Mouse (Mus musculus) embryo, embryonic 9.5 days (tissue): ENCODE data around the gene Krt82.

ENCODE experiments used
- DNase-seq: peaks from one replicate; pipeline ENCODE4 v3.0.0-alpha.2; 2017; ENCODE audit errors: extremely low spot score

The Krt82 gene

DNA sequence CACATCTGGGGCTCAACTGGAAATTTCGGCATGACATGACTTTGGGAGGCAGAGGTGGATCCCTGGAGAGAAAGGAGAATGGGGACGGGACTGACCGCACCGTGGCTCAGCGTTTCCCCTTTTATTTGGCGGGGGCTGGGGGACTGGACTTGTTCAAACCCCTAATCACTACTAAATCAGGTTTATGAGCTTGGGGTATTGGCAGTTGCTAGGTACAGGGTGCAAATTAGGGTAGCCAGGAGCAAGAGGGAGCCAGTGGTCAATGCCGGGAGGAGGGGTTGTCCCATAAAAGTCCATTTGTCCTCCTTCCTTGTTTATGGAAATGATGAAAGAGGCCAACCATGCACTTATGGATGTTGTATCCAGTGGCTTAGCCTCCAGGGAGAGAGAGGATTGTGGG, at the start of gene Krt82:
TSS of gene Krt82 (minus strand) at position 101 of the 400 bp plus-strand sequence.
- DNase-seq, result no peak

DNA sequence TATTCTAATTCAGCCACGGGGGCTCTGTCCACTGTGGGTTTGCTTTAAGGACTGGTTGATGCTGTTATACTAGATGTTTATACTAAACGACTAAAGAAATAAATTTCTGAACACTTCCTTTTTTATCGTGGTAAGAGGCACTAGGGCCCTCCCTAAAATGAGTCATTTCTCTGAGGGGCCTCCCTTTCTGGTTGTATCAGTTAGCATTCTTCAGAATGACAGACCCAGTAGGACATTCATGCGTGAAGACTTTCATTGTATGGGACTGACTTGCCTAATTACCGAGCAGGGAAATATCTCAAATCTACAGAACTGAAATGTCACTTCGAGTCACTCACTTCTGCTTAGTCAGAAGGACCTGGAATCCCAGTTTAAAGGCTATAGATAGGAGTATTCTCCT, 48.7 kb upstream of the Krt82 start:
- DNase-seq, result no peak

DNA sequence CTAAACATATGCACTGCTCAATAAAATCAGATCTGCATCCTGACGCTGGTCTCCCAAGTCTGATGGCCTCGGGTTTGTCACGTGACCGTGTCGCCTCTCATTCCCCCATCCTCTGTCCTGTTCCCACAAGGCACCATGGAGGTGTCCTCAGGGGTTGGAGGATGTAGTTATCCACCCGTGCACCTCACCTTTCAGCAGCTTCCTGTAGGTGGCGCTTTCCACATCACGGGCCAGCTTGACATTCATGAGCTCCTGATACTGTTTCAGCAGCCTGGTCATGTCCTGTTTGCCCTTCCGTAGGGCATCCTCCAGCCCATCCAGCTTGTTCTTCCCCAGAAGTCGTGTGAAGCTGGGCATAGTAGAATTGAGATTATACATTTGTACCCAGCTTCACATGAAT, 37.7 kb upstream of the Krt82 start:
- DNase-seq, result no peak

DNA sequence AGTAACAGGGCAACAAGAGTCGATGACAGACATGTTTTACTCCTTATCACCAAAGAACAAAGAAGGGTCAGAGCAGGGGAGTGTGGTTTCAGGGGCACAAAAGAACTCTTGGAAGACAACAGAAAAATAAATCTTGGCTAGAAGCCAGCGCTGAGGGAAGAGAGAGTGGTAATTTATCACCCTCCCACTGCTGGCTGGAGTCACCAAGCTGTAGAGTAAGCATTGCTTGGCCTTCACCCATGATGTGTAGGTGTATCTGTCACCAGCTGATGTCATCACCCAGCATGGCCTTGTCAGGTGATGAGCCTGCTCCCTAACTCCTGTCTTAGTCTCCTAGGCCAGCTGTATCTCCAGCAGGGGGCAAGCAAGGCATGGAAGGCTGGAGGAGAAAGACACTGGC, 34.0 kb upstream of the Krt82 start:
- DNase-seq, result no peak

DNA sequence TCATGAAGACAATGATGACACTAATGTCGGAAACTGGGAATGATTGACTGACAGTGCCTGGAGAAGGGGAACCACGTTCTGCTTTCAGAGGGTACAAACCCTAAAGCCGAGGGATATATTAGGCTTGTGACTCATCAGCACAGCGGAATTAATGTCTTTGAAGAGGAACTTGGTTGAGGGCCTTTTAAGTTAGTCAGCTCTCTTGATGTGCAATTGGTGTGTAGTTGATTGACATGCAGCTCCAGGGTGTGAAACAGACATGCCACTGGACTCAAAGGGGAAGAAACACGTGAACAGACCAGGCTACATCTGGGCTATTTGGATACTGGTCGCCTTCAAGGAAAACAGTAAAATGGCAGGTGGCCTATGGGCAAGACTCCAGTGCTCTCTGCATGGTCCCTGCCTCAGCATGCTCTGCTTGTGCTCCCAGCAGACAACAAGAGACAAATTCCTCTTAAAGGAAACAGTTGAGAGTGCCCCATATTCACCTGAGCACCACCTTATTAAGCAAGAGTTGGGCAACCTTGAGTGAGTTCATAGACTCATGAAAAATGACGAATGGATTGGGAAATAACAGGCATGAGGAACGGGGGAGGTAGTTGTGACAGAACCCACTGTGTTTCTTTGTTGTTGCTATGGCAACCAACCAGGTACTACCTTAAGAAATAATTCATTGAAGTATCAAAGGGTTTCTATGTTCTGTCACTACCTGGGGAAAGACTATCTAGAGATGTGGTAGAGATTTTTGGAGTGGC, 32.9 kb upstream of the Krt82 start:
- no peak for DNase-seq

DNA sequence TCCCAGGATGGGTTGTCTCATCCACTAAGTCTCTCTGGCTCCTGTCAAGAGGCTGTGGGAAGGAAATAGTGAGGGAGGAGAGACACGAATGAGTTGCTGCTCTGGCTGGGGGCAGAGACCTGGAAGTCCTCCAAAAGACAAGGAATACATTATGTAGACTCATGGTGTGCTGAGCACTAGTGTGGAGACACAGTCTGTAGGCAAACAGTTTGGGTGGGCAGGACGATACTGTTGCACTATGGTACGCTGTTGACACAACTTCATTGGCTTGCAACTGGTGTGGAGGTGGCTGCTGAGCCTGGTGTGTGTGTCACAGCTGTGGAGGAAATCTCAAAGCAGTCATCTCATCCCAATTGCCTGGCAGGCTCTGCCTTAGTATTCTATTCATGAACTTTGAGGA, 31.2 kb upstream of the Krt82 start:
- no peak for DNase-seq

DNA sequence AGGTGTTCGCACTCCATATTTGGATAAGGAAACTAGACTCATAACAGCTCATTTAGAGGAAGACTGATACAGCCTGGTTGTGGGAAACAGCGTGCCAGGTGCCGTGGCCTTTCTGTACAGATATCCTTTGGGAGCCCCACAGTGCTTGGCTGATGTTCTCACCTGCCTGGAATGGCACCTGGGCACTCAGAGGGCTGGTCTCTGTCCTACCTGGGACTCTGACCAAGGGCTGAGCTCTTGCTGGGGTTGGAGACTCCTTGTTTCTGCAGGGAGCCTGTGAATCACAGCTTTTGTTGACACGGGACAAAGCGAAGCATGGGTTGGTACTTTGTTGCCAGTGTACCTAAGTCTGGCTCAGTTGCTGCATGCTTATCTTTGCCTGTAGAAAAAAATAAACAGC, 25.0 kb upstream of the Krt82 start:
- no peak for DNase-seq

DNA sequence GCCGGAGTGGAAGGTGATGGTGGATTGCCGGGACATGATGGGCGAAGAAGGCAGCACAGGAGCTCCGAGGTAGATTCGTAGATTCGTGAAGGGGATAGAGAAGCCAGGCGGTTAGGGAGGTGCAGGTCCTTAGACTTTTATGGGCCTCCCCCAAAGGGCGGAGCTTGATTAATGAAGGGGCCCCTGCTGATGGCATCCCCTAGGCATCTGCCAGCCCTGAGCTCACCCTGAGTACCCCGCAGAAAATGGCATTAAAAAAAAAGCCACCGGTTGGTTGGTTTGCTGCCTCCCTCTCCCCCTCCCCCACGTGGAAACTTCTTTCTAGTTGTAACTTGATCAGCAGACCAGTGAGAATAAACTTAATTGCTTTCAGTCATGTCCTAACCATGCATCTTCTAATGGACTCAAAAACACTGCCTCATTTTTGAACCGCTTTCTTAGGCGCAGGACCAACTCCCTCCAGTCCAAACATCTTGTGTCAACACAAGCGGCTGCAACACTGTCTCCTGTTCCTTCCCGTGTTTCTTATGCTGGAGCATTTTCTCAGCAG, 23.4 kb upstream of the Krt82 start, which contains the start of gene Krt75:
TSS of gene Krt75 (minus strand) at position 109 of the 550 bp plus-strand sequence.
- no peak for DNase-seq

DNA sequence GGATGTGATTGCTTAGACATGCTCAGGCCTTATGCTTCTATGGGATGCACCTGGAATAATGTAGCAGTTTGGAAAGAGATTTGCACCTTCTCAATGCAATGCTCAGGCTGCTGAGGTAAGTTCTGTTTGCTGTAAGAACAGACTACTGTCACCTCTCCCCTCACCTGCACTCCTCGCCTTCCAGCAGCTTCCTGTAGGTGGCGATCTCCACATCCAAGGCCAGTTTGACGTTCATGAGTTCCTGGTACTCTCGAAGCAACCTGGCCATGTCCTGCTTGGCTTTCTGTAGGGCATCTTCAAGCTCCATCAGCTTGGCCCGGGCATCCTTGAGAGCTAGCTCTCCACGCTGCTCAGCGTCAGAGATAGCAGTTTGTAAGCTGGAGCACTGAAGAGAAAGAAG, 17.3 kb upstream of the Krt82 start:
- DNase-seq, result no peak

DNA sequence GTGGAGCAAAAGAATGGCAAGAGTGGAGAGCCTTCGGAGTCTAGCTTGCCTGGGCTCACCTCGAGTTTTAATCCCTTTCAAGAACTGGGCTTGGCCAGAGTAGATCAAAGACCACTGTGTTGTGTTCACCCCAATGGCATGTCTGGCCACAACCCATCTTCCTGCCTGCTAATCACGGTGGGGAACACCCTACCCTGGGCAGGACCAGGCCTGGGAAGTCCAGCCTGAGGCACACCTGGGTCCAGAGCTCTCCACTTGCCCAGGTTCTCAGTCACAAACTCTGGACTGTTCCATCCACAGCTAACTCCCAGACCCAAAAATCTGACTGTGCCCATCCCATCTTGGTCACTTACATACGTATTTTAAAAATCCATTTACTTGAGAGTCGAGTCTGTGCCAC, 12.4 kb upstream of the Krt82 start, which contains the start of gene Krt90:
TSS of gene Krt90 (minus strand) at position 101 of the 400 bp plus-strand sequence.
- no peak for DNase-seq

DNA sequence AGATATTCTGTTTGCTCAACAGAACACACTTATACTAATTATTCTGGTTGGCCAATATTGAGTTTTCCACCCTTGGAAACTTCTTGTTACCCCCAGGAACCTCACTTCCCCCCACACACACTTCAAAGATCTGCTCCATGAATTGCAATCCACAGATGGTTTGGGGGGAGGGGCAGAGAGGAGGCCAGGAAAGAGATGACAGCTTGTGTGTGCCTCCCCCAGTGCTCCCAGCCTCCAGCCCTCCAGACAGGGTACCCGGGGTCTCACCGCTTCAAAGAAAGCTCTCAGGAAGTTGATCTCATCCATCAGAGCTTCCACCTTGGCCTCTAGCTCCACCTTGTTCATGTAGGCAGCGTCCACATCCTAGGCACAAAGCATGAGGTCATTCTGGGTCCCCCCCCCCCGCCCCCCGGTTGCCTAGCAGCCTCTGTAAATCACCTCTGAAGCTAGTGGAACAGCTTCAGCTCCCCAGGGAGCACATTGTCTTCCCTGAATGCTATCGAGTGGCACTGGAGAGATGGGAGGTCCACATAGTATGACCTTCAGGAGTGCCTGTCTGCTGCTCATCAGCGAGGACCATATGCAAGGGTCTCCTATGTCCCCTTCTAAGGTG, 7.7 kb upstream of the Krt82 start:
- DNase-seq, result peak; percentile 73

DNA sequence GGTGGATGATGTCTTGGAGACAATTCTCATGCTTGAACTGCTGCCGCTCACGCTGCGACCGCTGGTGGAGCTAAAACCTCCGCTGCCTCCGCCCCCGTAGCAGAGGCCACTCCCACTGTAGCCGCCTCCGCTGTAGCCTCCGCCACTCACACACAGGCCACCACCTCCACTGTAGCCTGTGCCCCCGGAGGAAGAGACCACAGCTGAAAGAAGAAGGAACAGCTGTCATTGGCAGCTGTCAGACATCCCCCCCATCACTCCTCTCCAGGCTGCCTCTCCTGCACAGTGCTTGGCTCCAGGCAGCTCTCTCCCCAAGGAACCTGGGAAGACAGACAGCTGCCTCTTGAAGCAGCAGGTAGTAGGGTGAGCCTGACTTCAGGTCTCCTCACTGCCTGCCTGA, 2.7 kb upstream of the Krt82 start:
- DNase-seq, result peak; percentile 49

DNA sequence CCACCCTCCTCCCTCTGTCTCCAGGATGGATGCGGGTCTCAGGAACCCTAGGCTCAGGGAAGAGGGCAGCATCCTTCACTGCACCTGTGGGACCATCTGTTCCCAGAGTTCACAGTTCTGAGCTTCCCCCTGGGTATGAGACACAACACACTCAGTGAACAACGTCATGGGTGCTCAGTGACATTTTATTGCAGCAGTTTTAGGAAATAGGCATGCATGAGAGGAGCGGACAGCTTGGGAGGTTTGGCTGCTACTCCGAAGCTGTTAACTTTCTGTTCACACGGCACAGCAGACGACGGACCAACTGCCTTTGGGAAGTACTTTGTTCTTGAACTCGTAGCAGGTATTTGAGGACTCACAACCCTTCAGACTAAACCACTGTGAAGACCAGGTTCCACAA, 1.7 kb upstream of the Krt82 start:
- DNase-seq, result no peak

DNA sequence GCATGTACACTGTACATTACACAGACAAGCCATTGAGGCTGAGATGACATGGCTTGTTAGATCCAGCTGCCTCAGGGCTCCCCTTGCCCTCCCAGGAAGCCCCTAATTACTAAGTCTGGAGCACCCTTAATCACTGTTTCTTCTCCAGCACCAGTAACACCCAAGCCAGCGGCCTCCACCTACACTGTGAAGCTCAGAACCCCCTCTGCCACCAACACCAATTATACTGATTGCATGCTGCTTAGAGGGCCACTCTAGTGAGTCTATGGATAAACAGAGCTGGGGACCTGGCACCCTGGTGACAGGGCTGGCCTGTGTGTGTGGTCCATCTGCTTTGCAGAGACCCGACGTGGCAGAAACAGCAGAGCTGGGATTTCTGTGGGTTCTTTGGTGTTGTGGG, 6.0 kb downstream of the Krt82 start:
- DNase-seq, result no peak

DNA sequence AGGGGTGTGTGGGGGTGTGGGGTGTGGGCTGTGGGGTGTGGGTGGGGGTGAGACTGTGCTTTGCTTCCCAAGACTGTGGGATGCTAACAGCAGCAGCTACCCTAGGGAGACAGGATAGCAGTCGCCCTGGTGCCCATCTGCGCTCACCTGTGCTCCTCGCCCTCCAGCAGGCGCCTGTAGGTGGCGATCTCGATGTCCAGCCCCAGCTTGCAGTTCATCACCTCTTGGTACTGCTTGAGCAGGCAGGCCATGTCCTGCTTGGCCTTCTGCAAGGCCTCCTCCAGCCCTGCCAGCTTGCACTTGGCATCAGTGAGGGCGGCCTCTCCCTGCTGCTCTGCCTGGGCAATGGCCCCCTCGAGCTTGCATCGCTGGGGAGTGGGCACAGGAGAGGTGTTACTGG, 7.9 kb downstream of the Krt82 start:
- DNase-seq, result no peak

DNA sequence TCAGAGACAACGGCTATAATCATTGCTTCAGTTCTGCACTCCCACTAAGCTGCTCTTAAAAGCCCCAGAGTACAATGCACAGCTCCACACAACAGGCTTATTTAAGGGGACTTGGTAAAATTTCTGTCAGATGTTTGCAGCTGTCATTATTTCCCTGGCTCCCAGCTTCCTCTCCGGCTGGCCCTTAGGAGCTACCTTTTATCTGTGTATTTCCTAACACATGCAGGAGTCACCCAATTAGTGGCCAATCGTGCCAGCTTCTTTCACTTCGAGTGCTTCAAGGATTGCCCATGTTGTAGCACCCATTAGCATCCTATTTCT, 11.9 kb downstream of the Krt82 start:
- DNase-seq, result no peak

DNA sequence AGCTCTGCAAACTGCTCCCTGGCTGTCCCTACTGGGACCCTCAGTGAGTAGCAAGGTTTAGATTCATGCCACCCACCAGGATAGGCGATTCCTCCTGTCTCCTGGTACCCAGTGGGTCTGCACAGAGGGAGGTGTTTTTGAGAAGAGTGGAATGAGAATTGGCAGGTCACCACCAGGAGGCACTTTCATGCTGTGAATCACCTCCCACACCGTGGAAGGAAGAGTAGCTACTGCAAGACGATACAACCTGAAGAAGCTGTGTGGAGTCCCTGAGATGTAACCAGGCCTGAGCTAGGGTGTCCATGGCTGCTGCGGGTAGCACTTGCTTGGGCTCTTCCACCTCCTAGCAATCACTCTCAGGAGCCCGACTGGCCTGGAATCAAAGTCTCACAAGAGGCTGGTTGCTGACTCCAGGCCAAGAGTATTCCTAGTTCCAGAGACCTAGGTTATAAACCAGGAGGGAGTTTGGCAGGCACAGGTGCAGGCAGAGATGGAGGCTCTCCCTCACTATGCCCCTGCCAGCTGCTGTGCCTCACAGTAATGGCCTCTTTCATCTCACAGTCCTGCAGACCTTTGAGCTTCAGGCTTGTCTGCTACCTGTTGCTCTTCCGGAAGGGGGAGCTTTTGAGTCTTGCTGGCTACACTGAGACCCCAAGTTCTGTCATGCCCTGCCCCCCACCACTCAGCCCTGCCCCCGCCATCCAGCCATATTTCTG, 12.4 kb downstream of the Krt82 start:
- no peak for DNase-seq

DNA sequence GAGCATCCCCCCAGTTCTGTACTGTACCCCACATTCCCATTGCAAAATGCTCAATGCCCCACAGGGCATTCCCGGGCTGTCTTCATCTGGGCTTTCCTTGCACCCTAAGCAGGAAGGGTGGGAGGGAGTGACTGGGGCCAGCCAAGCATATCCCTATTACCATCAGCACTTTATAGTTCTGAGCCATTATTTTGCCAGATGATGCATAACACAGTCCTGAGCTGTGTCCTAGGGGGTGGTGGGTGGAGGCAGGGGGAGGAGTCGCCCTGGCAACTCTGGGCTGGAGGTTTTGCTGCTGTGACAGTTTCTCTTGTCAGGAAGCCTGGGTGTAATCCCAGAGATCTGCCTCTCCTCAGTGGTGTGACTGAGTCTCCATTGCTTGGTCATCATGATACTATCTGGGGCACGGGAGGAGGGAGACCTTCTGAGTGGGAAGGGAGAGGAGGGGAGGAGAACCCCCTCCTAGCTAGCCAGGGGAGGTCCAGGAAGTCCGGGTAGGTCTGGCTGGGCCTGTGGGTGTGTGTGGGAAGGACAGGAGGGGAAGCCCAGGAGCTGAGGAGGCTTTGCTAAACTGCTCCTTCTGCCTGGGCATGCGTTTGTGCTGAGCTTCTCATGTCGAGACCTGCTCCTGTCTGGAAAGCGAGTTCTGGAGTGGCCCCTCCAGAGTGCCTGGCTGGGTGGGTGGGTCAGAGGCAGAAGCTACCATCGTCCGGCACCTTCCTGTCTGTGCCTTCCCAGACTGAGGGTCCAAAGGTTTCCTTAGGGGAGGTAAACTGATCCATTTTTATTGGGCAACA, 14.2 kb downstream of the Krt82 start:
- no peak for DNase-seq

DNA sequence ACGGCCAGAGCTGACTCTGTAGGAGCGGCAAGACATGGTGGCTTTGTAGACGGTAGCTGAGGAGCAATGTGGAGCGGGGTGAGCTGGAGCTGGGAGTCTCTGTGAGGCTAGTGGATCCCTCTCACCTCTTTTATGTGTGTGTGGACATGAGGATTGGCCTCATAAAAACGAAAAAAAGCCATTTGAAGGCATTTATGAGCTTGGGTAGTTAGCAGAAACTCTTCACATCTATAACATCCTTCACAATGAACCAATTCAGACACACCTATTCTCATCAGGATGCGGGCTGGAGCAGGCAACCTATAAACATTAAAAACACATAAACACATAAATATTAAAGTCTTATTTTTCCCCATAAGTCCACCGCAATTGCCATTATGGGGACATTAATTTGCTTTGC, 17.7 kb downstream of the Krt82 start, which contains the start of gene Krt84:
TSS of gene Krt84 (minus strand) at position 101 of the 400 bp plus-strand sequence.
- DNase-seq, result no peak

DNA sequence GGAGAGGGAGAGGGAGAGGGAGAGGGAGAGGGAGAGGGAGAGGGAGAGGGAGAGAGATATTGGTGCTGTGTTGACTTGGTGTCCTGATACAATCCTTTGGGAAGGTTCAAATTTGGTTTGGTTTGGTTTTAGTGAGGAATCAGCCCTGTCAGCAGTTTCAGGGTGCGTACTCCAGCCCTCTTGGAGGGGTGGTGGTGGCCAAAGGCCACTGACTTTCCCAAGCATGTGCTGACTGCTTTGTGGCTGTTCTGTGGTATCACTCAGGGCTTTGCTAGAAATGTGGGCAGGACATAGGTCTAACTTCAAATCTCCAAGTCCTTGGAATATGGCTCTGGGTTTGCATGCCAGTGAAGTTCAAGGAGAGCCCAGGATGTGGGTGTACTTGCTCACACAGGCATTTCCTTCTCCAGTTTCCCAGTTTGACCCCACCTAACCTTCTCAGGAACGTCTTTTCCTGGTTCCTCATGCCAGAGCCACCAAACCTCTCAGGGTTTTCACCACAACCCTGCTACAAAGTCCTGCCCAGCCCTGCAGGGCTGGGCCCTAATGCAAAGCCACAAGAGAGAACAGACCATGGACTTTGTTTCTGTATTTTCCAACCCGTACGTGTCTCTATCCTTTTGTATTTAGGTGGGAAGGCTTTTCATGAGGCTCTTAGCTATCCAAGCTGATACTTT, 27.8 kb downstream of the Krt82 start:
- DNase-seq, result no peak

DNA sequence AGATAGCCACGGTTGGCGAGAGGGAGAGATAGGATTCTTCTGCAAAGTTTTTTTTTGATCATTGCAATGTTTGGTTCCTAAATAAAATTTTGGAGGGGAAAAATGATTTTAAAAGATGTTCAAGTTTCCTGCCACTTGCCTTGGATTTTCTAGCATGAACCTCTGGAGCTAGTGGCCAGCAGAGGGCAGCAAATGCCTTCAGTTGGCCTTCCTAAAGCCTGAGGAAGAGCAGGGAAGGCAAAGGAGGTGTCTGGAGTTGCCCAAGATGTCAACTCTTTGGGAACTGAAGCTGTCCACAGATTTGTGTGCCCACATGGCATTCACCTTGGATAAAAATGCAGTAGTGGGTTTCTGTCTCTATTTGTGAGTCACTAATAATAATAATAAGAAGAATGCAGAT, 30.7 kb downstream of the Krt82 start:
- DNase-seq, result peak; percentile 59
